Mouse (Mus musculus): ENCODE data around the gene Nol3. TPM values are rescaled to one million over a fixed set of nuclear protein-coding genes. Genes with fewer than 3 reads are reported as not detected.

The Nol3 gene
- polyA plus RNA-seq, 1 experiment from 2014 or later = 2.1 TPM

DNA sequence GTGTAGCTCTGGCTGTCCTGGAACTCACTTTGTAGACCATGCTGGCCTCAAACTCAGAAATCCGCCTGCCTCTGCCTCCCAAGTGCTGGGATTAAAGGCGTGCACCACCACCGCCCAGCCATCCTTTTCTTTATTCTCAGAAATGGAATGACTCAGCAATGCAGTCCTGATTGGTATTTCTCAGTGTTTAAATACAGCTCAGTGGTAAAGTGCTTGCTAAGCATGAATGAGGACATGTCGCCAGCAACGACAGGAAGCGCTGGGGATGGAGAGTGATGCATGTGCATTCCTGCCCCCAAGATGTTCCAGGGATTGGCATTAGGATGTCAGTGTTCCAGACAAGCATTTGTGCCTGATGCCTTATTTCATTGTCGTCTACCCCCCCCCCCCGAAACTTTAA, 27.5 kb downstream of the Nol3 start:
- 78% methylated on average over 8 of the region's 8 CpGs for WGBS
- no peak overlapping the region for H3K4me3 ChIP-seq (ENCODE audit: low read length)
- no peak overlapping the region for H3K9ac ChIP-seq (ENCODE audit: low read length)
- peaks cover 38% of the 10 kb centered on the region for H3K36me3 ChIP-seq (ENCODE audit: control insufficient read depth, insufficient read depth, low read length)
- H3K27me3 ChIP-seq (ENCODE audit: control insufficient read depth, insufficient read depth, low read depth, low read length) = no peaks in the 10 kb centered on the region
- peaks cover 30% of the 10 kb centered on the region for H3K4me1 ChIP-seq (replicated peaks; ENCODE audit: control insufficient read depth, insufficient read depth, low read length)
- H3K9me3 ChIP-seq (ENCODE audit: control insufficient read depth, low read length) = no peaks in the 10 kb centered on the region
- H3K27ac ChIP-seq (ENCODE audit: low read length) = no peak overlapping the region
- no peak for ATAC-seq (ENCODE audit: low read depth)
- no peak overlapping the region for H3K4me2 ChIP-seq (ENCODE audit: low read depth, low read length)

DNA sequence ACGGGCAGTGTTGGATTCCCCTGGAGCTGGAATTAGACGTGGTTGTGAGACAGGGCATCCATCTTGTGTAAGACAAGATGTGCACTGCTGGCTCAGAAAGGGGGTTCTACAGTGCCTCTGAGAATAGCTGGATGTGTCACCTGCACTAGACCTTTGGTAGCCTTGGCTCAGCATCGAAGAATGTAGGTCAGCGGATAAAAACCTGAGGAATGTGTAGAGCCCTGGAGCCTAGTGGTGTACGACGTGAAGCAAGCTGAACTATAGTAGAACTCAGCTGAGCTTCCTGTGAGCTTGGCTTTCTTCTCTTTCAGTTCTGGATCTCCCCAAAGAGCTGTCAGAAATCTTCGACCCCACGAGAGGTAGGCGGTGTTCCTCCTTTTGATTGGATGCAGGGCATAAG, 27.9 kb downstream of the Nol3 start:
- H3K27me3 ChIP-seq (ENCODE audit: control insufficient read depth, insufficient read depth, low read depth, low read length) = no peaks in the 10 kb centered on the region
- WGBS = 54% methylated on average over 9 of the region's 9 CpGs
- no peak overlapping the region for H3K9ac ChIP-seq (ENCODE audit: low read length)
- peaks cover 40% of the 10 kb centered on the region for H3K36me3 ChIP-seq (ENCODE audit: control insufficient read depth, insufficient read depth, low read length)
- no peak for ATAC-seq (ENCODE audit: low read depth)
- peaks cover 25% of the 10 kb centered on the region for H3K4me1 ChIP-seq (replicated peaks; ENCODE audit: control insufficient read depth, insufficient read depth, low read length)
- H3K4me3 ChIP-seq (ENCODE audit: low read length) = no peak overlapping the region
- H3K4me2 ChIP-seq (ENCODE audit: low read depth, low read length) = no peak overlapping the region
- H3K27ac ChIP-seq (ENCODE audit: low read length) = 0 out of 2 replicates have a peak overlapping the region, but pooled peaks have one; percentile 19
- no peaks in the 10 kb centered on the region for H3K9me3 ChIP-seq (ENCODE audit: control insufficient read depth, low read length)

DNA sequence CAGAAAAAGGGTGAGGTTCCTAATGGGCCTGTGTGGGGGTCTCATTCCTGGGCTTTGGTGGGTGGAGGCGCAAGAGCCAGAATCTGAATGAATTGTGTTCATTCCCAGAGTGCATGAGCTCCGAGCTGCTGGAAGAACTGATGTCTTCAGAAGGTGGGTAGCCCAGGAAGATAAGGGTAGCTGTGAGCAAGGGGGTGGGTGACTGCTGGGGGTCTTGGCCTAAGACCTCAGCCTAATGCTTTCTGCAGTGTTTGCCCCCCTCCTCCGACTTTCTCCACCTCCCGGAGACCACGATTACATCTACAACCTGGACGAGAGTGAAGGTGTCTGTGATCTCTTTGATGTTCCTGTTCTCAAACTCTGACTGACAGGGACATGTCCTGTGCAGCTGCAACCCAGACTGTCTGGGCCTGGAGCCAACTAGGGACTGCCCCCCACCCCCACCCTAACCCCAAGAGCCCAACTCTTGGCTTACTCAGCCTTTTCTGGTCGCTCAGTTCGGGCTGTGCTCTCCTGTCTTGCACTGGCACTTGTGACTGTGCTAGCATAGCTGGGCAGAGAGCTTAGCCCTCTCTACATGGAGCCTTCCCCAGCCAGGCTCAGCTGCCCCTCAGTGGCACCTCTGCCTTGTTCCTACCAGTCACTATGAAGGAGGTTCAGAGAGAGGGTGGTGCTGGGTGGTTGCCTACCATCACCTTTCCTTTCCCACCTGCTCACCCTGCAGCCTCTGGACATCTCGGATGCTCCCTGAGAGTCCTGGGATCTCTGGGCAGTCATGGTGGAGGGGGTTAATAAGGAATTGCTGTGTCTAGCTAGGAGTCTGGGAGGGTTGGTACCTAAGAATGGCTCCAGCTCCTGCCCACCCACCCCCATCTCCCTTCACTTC, 28.6 kb downstream of the Nol3 start:
- Histone ChIP-seq H3K9me3 (ENCODE audit: control insufficient read depth, low read length) (no peaks in the 10 kb centered on the region), H3K4me3 (ENCODE audit: low read length) (no peak overlapping the region), H3K4me1 (replicated peaks; ENCODE audit: control insufficient read depth, insufficient read depth, low read length) (peaks cover 23% of the 10 kb centered on the region), H3K27me3 (ENCODE audit: control insufficient read depth, insufficient read depth, low read depth, low read length) (no peaks in the 10 kb centered on the region), H3K9ac (ENCODE audit: low read length) (no peak overlapping the region), H3K4me2 (ENCODE audit: low read depth, low read length) (no peak overlapping the region), H3K27ac (ENCODE audit: low read length) (peak overlapping the region; percentile 92), H3K36me3 (ENCODE audit: control insufficient read depth, insufficient read depth, low read length) (peaks cover 42% of the 10 kb centered on the region)
- peak; percentile 26 for ATAC-seq (ENCODE audit: low read depth)
- 39% methylated on average over 9 of the region's 9 CpGs for WGBS

DNA sequence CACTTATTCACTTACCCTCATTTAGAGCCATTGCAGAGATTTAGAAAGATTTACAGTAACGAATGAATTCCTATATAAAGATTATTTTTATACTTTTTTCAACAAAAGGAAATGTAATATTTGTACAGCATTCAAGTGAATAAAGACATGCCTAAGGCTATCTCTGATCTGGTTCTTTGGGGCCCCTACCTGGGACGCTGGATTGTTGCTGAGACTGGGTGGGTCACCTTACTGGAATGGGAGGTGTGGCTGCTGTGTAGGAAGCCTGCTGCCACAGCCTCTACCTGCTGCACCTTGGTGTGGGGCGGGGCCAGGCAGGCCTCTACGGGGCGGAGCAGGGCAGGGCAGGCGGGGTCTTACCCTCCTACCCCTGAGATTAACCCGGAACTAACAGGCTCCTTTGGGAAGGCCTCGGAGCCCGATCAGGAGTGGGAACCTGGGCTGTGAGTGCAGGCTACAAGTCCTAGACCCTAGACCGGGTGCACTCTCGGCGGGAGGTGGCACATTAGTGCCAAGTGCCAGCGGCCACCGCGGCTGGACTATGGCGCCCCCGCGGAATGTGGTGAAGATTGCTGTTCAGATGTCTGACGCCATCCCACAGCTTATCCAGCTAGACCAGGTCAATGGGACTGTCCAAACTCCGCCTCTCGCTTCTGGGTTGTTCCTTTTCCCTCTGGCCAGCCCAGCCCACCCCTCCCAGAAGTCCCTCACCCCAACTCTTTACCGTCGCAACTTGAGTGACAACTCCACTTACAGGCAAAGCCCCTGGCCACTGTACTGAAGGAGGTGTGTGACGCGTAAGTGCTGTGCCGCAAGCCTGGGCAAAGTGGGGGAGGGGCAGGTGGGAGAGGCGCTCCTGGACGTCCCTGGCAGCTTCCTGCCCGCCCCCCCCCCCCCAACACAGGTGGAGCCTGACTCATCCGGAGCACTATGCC, 29.5 kb downstream of the Nol3 start, which contains the start of gene Elmo3:
Gene Elmo3, plus strand, starts transcription at position 391 of the 935 bp plus-strand sequence.
- peaks cover 23% of the 10 kb centered on the region for H3K4me1 ChIP-seq (replicated peaks; ENCODE audit: control insufficient read depth, insufficient read depth, low read length)
- H3K36me3 ChIP-seq (ENCODE audit: control insufficient read depth, insufficient read depth, low read length) = peaks cover 36% of the 10 kb centered on the region
- H3K27ac ChIP-seq (ENCODE audit: low read length) = peak within 1 kb of the TSS; percentile 92
- 6% methylated on average over 30 of the region's 30 CpGs for WGBS
- H3K9me3 ChIP-seq (ENCODE audit: control insufficient read depth, low read length) = no peaks in the 10 kb centered on the region
- peak within 1 kb of the TSS; percentile 69 for H3K9ac ChIP-seq (ENCODE audit: low read length)
- H3K4me3 ChIP-seq (ENCODE audit: low read length) = peak within 1 kb of the TSS; percentile 52
- H3K27me3 ChIP-seq (ENCODE audit: control insufficient read depth, insufficient read depth, low read depth, low read length) = no peaks in the 10 kb centered on the region
- peak within 1 kb of the TSS; percentile 74 for H3K4me2 ChIP-seq (ENCODE audit: low read depth, low read length)
- ATAC-seq (ENCODE audit: low read depth) = peak; percentile 91

DNA sequence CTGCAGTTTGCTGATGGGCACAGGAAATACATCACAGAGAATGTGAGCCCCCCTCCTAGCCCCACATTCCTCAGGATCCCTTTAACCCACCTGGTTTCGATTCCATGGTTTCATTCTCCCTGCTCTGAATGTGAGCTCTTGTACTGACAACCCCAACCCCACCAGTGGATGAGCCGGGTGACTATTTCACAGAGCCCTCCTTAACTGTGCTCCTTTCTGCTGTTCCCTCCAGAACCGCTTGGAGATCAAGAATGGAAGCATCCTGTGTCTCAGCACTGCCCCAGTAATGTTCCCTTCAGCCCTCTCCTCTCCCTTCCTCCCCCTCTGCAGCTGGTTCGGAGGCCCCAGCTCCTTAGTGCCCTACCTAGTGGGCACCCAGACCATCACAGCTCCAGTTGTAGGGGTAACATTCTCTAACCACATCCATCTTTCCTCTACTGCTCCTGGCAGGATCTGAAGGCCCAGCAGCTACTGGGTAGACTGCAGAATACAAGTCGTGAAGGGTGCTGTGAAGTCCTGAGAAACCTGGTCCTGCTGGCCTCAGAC, 30.3 kb downstream of the Nol3 start:
- H3K4me2 ChIP-seq (ENCODE audit: low read depth, low read length) = peak overlapping the region; percentile 74
- H3K4me3 ChIP-seq (ENCODE audit: low read length) = peak overlapping the region; percentile 52
- no peaks in the 10 kb centered on the region for H3K9me3 ChIP-seq (ENCODE audit: control insufficient read depth, low read length)
- peak; percentile 28 for ATAC-seq (ENCODE audit: low read depth)
- 24% methylated on average over 5 of the region's 5 CpGs for WGBS
- H3K27ac ChIP-seq (ENCODE audit: low read length) = peak overlapping the region; percentile 92
- peaks cover 23% of the 10 kb centered on the region for H3K4me1 ChIP-seq (replicated peaks; ENCODE audit: control insufficient read depth, insufficient read depth, low read length)
- no peaks in the 10 kb centered on the region for H3K27me3 ChIP-seq (ENCODE audit: control insufficient read depth, insufficient read depth, low read depth, low read length)
- H3K9ac ChIP-seq (ENCODE audit: low read length) = peak overlapping the region; percentile 69
- peaks cover 36% of the 10 kb centered on the region for H3K36me3 ChIP-seq (ENCODE audit: control insufficient read depth, insufficient read depth, low read length)

DNA sequence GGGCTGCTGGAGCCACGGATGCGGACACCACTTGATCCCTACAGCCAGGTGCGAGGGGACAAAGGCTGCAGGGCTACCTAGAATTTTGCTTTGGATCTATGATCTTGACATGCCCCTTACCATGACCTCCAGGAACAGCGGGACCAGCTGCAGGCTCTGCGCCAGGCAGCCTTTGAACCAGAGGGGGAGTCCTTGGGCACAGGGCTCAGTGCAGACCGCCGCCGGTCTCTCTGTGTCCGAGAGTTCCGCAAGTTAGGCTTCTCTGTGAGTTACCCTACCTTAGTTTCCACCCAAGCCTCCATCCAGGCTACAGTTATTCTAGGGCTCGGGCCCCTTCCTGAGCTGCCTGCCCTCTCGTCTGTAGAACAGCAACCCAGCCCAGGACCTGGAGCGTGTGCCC, 31.7 kb downstream of the Nol3 start:
- 94% methylated on average over 13 of the region's 13 CpGs for WGBS
- Histone ChIP-seq H3K4me2 (ENCODE audit: low read depth, low read length) (no peak overlapping the region), H3K9ac (ENCODE audit: low read length) (no peak overlapping the region), H3K4me1 (replicated peaks; ENCODE audit: control insufficient read depth, insufficient read depth, low read length) (peaks cover 23% of the 10 kb centered on the region), H3K4me3 (ENCODE audit: low read length) (no peak overlapping the region), H3K27ac (ENCODE audit: low read length) (no peak overlapping the region), H3K27me3 (ENCODE audit: control insufficient read depth, insufficient read depth, low read depth, low read length) (no peaks in the 10 kb centered on the region), H3K36me3 (ENCODE audit: control insufficient read depth, insufficient read depth, low read length) (peaks cover 34% of the 10 kb centered on the region), H3K9me3 (ENCODE audit: control insufficient read depth, low read length) (no peaks in the 10 kb centered on the region)
- ATAC-seq (ENCODE audit: low read depth) = no peak

DNA sequence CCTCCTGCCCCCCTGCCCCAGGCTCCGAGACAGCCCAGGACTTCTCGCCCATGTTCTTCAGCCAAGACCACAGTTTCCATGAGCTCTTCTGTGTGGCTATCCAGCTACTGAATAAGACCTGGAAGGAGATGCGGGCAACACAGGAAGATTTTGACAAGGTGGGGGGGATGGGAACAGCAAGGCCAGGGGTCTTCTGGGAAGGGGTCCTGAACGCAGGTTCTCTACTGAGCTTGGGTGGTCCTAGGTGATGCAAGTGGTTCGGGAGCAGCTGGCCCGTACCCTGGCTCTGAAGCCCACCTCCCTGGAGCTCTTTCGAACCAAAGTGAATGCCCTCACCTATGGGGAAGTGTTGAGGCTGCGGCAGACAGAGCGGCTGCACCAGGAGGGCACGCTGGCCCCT, 32.5 kb downstream of the Nol3 start:
- 86% methylated on average over 10 of the region's 10 CpGs for WGBS
- Histone ChIP-seq H3K36me3 (ENCODE audit: control insufficient read depth, insufficient read depth, low read length) (peaks cover 29% of the 10 kb centered on the region), H3K4me3 (ENCODE audit: low read length) (no peak overlapping the region), H3K9me3 (ENCODE audit: control insufficient read depth, low read length) (no peaks in the 10 kb centered on the region), H3K4me2 (ENCODE audit: low read depth, low read length) (no peak overlapping the region), H3K9ac (ENCODE audit: low read length) (no peak overlapping the region), H3K4me1 (replicated peaks; ENCODE audit: control insufficient read depth, insufficient read depth, low read length) (peaks cover 23% of the 10 kb centered on the region), H3K27me3 (ENCODE audit: control insufficient read depth, insufficient read depth, low read depth, low read length) (no peaks in the 10 kb centered on the region), H3K27ac (ENCODE audit: low read length) (no peak overlapping the region)
- no peak for ATAC-seq (ENCODE audit: low read depth)

DNA sequence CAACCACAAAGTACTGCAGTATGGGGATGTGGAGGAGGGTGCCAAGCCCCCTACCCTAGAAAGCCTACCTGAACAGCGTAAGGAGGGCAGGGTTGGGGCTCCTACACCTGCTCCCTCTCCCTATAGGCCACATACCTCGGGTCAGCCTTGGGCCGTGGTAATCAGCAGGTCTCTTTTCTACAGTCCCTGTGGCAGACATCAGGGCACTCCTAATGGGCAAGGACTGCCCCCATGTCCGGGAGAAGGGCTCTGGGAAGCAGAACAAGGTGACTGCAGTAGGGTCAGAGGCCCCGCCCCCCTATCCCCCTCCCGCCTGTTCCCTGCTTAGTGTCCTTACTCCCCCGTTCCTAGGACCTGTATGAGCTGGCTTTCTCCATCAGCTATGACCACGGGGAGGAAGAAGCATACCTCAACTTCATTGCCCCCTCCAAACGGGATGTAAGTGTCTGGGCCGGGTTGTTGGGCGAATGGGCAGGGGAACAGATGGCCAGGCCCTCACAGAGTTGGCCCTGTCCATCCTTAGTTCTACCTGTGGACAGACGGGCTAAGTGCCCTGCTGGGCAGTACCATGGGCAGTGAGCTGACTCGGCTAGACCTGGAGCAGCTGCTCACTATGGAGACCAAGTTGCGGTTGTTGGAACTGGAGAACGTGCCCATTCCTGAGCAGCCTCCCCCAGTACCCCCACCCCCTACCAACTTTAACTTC, 33.4 kb downstream of the Nol3 start:
- Histone ChIP-seq H3K4me2 (ENCODE audit: low read depth, low read length) (no peak overlapping the region), H3K9ac (ENCODE audit: low read length) (no peak overlapping the region), H3K4me1 (replicated peaks; ENCODE audit: control insufficient read depth, insufficient read depth, low read length) (peaks cover 18% of the 10 kb centered on the region), H3K36me3 (ENCODE audit: control insufficient read depth, insufficient read depth, low read length) (peaks cover 29% of the 10 kb centered on the region), H3K9me3 (ENCODE audit: control insufficient read depth, low read length) (no peaks in the 10 kb centered on the region), H3K27ac (ENCODE audit: low read length) (no peak overlapping the region), H3K4me3 (ENCODE audit: low read length) (no peak overlapping the region), H3K27me3 (ENCODE audit: control insufficient read depth, insufficient read depth, low read depth, low read length) (no peaks in the 10 kb centered on the region)
- no peak for ATAC-seq (ENCODE audit: low read depth)
- WGBS = 77% methylated on average over 15 of the region's 15 CpGs
